Mouse (Mus musculus) G1E (cell line): ENCODE results near the gene Map1s. TPM values are rescaled to one million over a fixed set of nuclear protein-coding genes. Genes with fewer than 3 reads are reported as not detected.
A peak's percentile ranks its signal among the peaks of the same experiment; 100 is the strongest.

Source experiments
- ATAC-seq: 2 replicates; pipeline ENCODE4 v1.8.0; 2016; ENCODE audit warnings: mild to moderate bottlenecking; ENCODE audit not compliant: insufficient number of reproducible peaks, poor library complexity, low FRiP score, severe bottlenecking; ENCODE audit errors: extremely low read depth
- DNase-seq: peaks from one replicate; pipeline ENCODE4 v3.0.0; 2012; ENCODE audit warnings: low spot score
- H3K27me3 ChIP-seq: 2 replicates; pipeline ENCODE4 v1.6.1; 2012; ENCODE audit warnings: mild to moderate bottlenecking, low read length, inconsistent platforms; ENCODE audit not compliant: insufficient read depth
- H3K36me3 ChIP-seq: replicated peaks from 2 replicates; pipeline ENCODE3; 2012; ENCODE audit warnings: mild to moderate bottlenecking, inconsistent platforms
- H3K4me1 ChIP-seq: 2 replicates; pipeline ENCODE4 v1.6.1; 2012; ENCODE audit warnings: low read depth, low read length, inconsistent platforms, mixed read lengths; ENCODE audit not compliant: insufficient read depth
- H3K4me3 ChIP-seq: 2 replicates; pipeline ENCODE4 v1.5.1; 2012; ENCODE audit warnings: low read depth, mild to moderate bottlenecking, inconsistent platforms, low read length, moderate library complexity, mixed read lengths
- H3K9me3 ChIP-seq: replicated peaks from 2 replicates; pipeline ENCODE4 v1.6.1; 2012; ENCODE audit warnings: inconsistent platforms
- CTCF ChIP-seq: IDR thresholded peaks from 2 replicates; pipeline ENCODE4 v1.5.1; 2012; ENCODE audit warnings: low read depth, low read length, inconsistent platforms, mixed read lengths
- GATA1 ChIP-seq: IDR thresholded peaks from 2 replicates; pipeline ENCODE4 v1.6.1; 2012; ENCODE audit warnings: borderline replicate concordance, low read length, inconsistent platforms, mixed read lengths
- GATA2 ChIP-seq: IDR thresholded peaks from 2 replicates; pipeline ENCODE4 v1.6.1; 2012; ENCODE audit warnings: low read depth, low read length, inconsistent platforms, borderline replicate concordance
- POLR2AphosphoS5 ChIP-seq: IDR thresholded peaks from 2 replicates; pipeline ENCODE4 v1.6.1; 2012; ENCODE audit warnings: low read depth, low read length, inconsistent platforms; ENCODE audit not compliant: insufficient replicate concordance
- TAL1 ChIP-seq: conservative IDR thresholded peaks from 2 replicates; pipeline ENCODE4 v1.6.1; 2012; ENCODE audit warnings: low read depth, low read length, inconsistent platforms, mixed read lengths
- polyA plus RNA-seq: library from polyadenylated mRNA; stranded (reverse); fragments of >175 nt; gene quantifications from 2 replicates; pipeline ENCODE4 v1.2.3, GENCODE M21; 2012
- total RNA-seq, 2 experiments: library from RNA; stranded (forward) in 1 of 2; stranded (reverse) in 1 of 2; fragments of 200-1000 nt in 1 of 2; fragments of >200 nt in 1 of 2; fragmentation: Nextera tagmentation in 1 of 2; gene quantifications; 2 replicates each; pipeline ENCODE4 v1.2.3; 2014 to 2017

The Map1s gene
- total and polyA plus RNA-seq, 3 experiments = 8.7 to 135 (median 26.3) TPM

GRCm38 (mm10) chr8:70869601-70870041, 36.1 kb upstream of the Map1s start:
- Histone ChIP-seq H3K4me1 (peaks cover 68% of the 10 kb centered on the region), H3K9me3 (no peaks in the 10 kb centered on the region), H3K36me3 (peaks cover 52% of the 10 kb centered on the region), H3K27me3 (peaks cover 4% of the 10 kb centered on the region), H3K4me3 (no peak overlapping the region)
- ATAC-seq (no peak), DNase-seq (peak; percentile 72)
- TF ChIP-seq GATA1 = no peak
- TF ChIP-seq CTCF = peak; percentile 81

- H3K4me1 ChIP-seq = peaks cover 51% of the 10 kb centered on the region
- DNase-seq = no peak
Measured at GRCm38 (mm10) chr8:70871195-70871807, 34.4 kb upstream of the Map1s start.

GRCm38 (mm10) chr8:70872643-70873363, 32.9 kb upstream of the Map1s start:
- ATAC-seq (no peak), DNase-seq (no peak)
- Histone ChIP-seq H3K27me3 (no peaks in the 10 kb centered on the region), H3K4me3 (peak overlapping the region; percentile 86), H3K4me1 (peaks cover 47% of the 10 kb centered on the region), H3K36me3 (peaks cover 40% of the 10 kb centered on the region), H3K9me3 (no peaks in the 10 kb centered on the region)
- no peak for TF ChIP-seq CTCF
- TF ChIP-seq GATA1 = no peak
- no peak for TF ChIP-seq TAL1
- no peak for TF ChIP-seq POLR2AphosphoS5
- no peak for TF ChIP-seq GATA2

More at GRCm38 (mm10) chr8:70871195-70871807, 34.4 kb upstream of the Map1s start:
- Histone ChIP-seq H3K36me3 (peaks cover 52% of the 10 kb centered on the region), H3K4me3 (peak overlapping the region; percentile 61; the same call in 1 of the 2 replicates), H3K9me3 (no peaks in the 10 kb centered on the region), H3K27me3 (no peaks in the 10 kb centered on the region)
- TF ChIP-seq POLR2AphosphoS5 (no peak), CTCF (no peak), GATA1 (no peak), GATA2 (no peak), TAL1 (no peak)
- no peak for ATAC-seq

GRCm38 (mm10) chr8:70873364-70873985, 32.3 kb upstream of the Map1s start, which contains the start of gene Ccdc124:
TSS of gene Ccdc124 (minus strand) at chr8:70873935.
- ATAC-seq (peak; percentile 77), DNase-seq (peak; percentile 92)
- peaks cover 33% of the 10 kb centered on the region for H3K36me3 ChIP-seq

GRCm38 (mm10) chr8:70874441-70874840, 31.3 kb upstream of the Map1s start:
- no peak for DNase-seq
- Histone ChIP-seq H3K36me3 (peaks cover 24% of the 10 kb centered on the region), H3K9me3 (no peaks in the 10 kb centered on the region), H3K4me3 (no peak overlapping the region), H3K4me1 (peaks cover 34% of the 10 kb centered on the region), H3K27me3 (peaks cover 11% of the 10 kb centered on the region)
- ATAC-seq = no peak
- TF ChIP-seq POLR2AphosphoS5 (no peak), TAL1 (no peak), CTCF (no peak), GATA1 (no peak), GATA2 (no peak)

More at GRCm38 (mm10) chr8:70873364-70873985, 32.3 kb upstream of the Map1s start, which contains the start of gene Ccdc124:
- peaks cover 44% of the 10 kb centered on the region for H3K4me1 ChIP-seq
- peak within 1 kb of the TSS; percentile 86 for H3K4me3 ChIP-seq
- TF ChIP-seq CTCF = peak; percentile 76
- no peak for TF ChIP-seq TAL1
- peaks cover 7% of the 10 kb centered on the region; the same call in 1 of the 2 replicates for H3K27me3 ChIP-seq
- H3K9me3 ChIP-seq = no peaks in the 10 kb centered on the region

- TF ChIP-seq GATA1 (no peak), TAL1 (no peak), CTCF (no peak), GATA2 (no peak), POLR2AphosphoS5 (no peak)
- no peak for ATAC-seq
- peaks cover 21% of the 10 kb centered on the region for H3K4me1 ChIP-seq
- DNase-seq = no peak
- H3K9me3 ChIP-seq = no peaks in the 10 kb centered on the region
- no peak overlapping the region for H3K4me3 ChIP-seq
- peaks cover 25% of the 10 kb centered on the region for H3K27me3 ChIP-seq
- peaks cover 8% of the 10 kb centered on the region for H3K36me3 ChIP-seq
Measured at GRCm38 (mm10) chr8:70876382-70876781, 29.4 kb upstream of the Map1s start.
